Comparison of ENCODE assay signal across 13 mouse cellular contexts in genomic region chr2:76067144-76067543, GRCm38 (mm10).
DNase-seq lines count a peak whose midpoint lies in the region; ATAC-seq lines count a peak whose summit lies in the region.
"Had no signal": no experiment of that assay in that cellular context is flagged by ENCODE, and none has a peak within 500 bp of the region (broad histone marks: within the 10 kb centered on the region; RNA-seq: fewer than 3 reads in every experiment).

No protein-coding gene starts in this region.

- no peak for ATAC-seq in kidney, embryonic 16.5 days (ENCODE audit: low FRiP score, low TSS enrichment)
- no peak for ATAC-seq in neural tube, embryonic 13.5 days (ENCODE audit: low read depth)
- ATAC-seq in neural tube, embryonic 15.5 days (ENCODE audit: low FRiP score) = no peak
- no peak for ATAC-seq in erythroid progenitor cell, adult 5-6 weeks (replicated peaks; ENCODE audit: low FRiP score, poor library complexity, severe bottlenecking)
- ATAC-seq: intestine, embryonic 15.5 days had no signal

- H3K27me3 ChIP-seq in kidney, embryonic 16.5 days (ENCODE audit: insufficient read depth, low read length) = no peaks in the 10 kb centered on the region
- no peaks in the 10 kb centered on the region for H3K27me3 ChIP-seq in neural tube, embryonic 13.5 days
- H3K27me3 ChIP-seq in neural tube, embryonic 15.5 days (replicated peaks) = no peaks in the 10 kb centered on the region

- H3K4me2 ChIP-seq in kidney, embryonic 16.5 days (replicated peaks; ENCODE audit: low read depth, low read length) = no peak overlapping the region
- H3K4me2 ChIP-seq in neural tube, embryonic 13.5 days = no peak overlapping the region
- no peak overlapping the region for H3K4me2 ChIP-seq in neural tube, embryonic 15.5 days
- H3K4me2 ChIP-seq: intestine, embryonic 15.5 days had no signal

- peak; percentile 31 to 49 for DNase-seq in cerebellum, postnatal 14 days
- no peak for DNase-seq in cerebellum, adult 8-10 months
- DNase-seq in kidney, postnatal 14 days = peak; percentile 33
- DNase-seq in right cerebral cortex, adult 2 months (ENCODE audit: low spot score in 2 of 2) = no peak
- DNase-seq: adrenal gland, adult 2 months; cerebellum, adult 11-12 months had no signal

- H3K4me3 ChIP-seq in kidney, embryonic 16.5 days (ENCODE audit: low read length) = no peak overlapping the region
- no peak overlapping the region for H3K4me3 ChIP-seq in neural tube, embryonic 13.5 days
- H3K4me3 ChIP-seq in neural tube, embryonic 15.5 days (replicated peaks) = no peak overlapping the region
- H3K4me3 ChIP-seq: intestine, embryonic 15.5 days; myocyte had no signal

- H3K9me3 ChIP-seq in kidney, embryonic 16.5 days (ENCODE audit: low read length) = no peaks in the 10 kb centered on the region
- no peaks in the 10 kb centered on the region for H3K9me3 ChIP-seq in neural tube, embryonic 13.5 days
- no peaks in the 10 kb centered on the region for H3K9me3 ChIP-seq in neural tube, embryonic 15.5 days (replicated peaks)
- H3K9me3 ChIP-seq: intestine, embryonic 15.5 days had no signal

- 49% methylated on average over 4 of the region's 4 CpGs for WGBS in kidney, embryonic 16.5 days
- WGBS in neural tube, embryonic 13.5 days = 51% methylated on average over 4 of the region's 4 CpGs
- 55% methylated on average over 4 of the region's 4 CpGs for WGBS in neural tube, embryonic 15.5 days

- no peak overlapping the region for H3K27ac ChIP-seq in kidney, embryonic 16.5 days (ENCODE audit: low read length)
- H3K27ac ChIP-seq in neural tube, embryonic 13.5 days (replicated peaks) = peak overlapping the region; percentile 92; the same call in 1 of the 2 replicates
- no peak overlapping the region for H3K27ac ChIP-seq in neural tube, embryonic 15.5 days (replicated peaks)
- H3K27ac ChIP-seq: intestine, embryonic 15.5 days; macrophage had no signal

- no peak overlapping the region for H3K9ac ChIP-seq in kidney, embryonic 16.5 days (replicated peaks; ENCODE audit: low read length)
- no peak overlapping the region for H3K9ac ChIP-seq in neural tube, embryonic 13.5 days
- no peak overlapping the region for H3K9ac ChIP-seq in neural tube, embryonic 15.5 days (replicated peaks)
- H3K9ac ChIP-seq: intestine, embryonic 15.5 days had no signal

- peaks cover 29% of the 10 kb centered on the region for H3K4me1 ChIP-seq in kidney, embryonic 16.5 days (ENCODE audit: insufficient read depth, low read length)
- H3K4me1 ChIP-seq in neural tube, embryonic 13.5 days (replicated peaks) = peaks cover 34% of the 10 kb centered on the region
- H3K4me1 ChIP-seq in neural tube, embryonic 15.5 days = peaks cover 32% of the 10 kb centered on the region

- no peaks in the 10 kb centered on the region for H3K36me3 ChIP-seq in kidney, embryonic 16.5 days (ENCODE audit: insufficient read depth, low read length)
- no peaks in the 10 kb centered on the region for H3K36me3 ChIP-seq in neural tube, embryonic 13.5 days
- no peaks in the 10 kb centered on the region for H3K36me3 ChIP-seq in neural tube, embryonic 15.5 days
- H3K36me3 ChIP-seq: intestine, embryonic 15.5 days had no signal

Comparison
In these comparisons a context has a peak if more than half of its experiments do, and no peak if none do; other contexts are left out.
1. DNase-seq: peak in cerebellum, postnatal 14 days (2 of 2) and kidney, postnatal 14 days (single experiment); none in cerebellum, adult 8-10 months (single experiment) and right cerebral cortex, adult 2 months (0 of 2).